Mouse (Mus musculus) CH12.LX (cell line): Measurements from ENCODE around the gene Sf3b1.

Experiments used
- CHD1 ChIP-seq: IDR thresholded peaks from 2 replicates; pipeline ENCODE4 v1.6.1; 2012; ENCODE audit warnings: low read depth, low read length, improper control_type of control experiment, inconsistent platforms
- CTCF ChIP-seq, 2 experiments: IDR thresholded peaks in 1 of 2; conservative IDR thresholded peaks in 1 of 2; 2 replicates each; pipeline ENCODE4 v1.5.1; 2011 to 2012; ENCODE audit warnings: low read depth in 2 of 2, low read length in 2 of 2, improper control_type of control experiment in 1 of 2, inconsistent platforms in 1 of 2, mild to moderate bottlenecking in 1 of 2, moderate library complexity in 1 of 2
- EP300 ChIP-seq: IDR thresholded peaks from 2 replicates; pipeline ENCODE4 v1.6.1; 2011; ENCODE audit warnings: low read length, improper control_type of control experiment
- HCFC1 ChIP-seq: IDR thresholded peaks from 2 replicates; pipeline ENCODE4 v1.6.1; 2012; ENCODE audit warnings: low read depth, mild to moderate bottlenecking, inconsistent platforms, low read length, improper control_type of control experiment
- JUND ChIP-seq: conservative IDR thresholded peaks from 2 replicates; pipeline ENCODE4 v1.6.1; 2011; ENCODE audit warnings: low read depth, low read length, improper control_type of control experiment
- MXI1 ChIP-seq: IDR thresholded peaks from 2 replicates; pipeline ENCODE4 v1.6.1; 2011; ENCODE audit warnings: mild to moderate bottlenecking, low read depth, low read length, improper control_type of control experiment
- POLR2A ChIP-seq: IDR thresholded peaks from 2 replicates; pipeline ENCODE4 v1.6.1; 2011; ENCODE audit warnings: low read depth, mild to moderate bottlenecking, improper control_type of control experiment, low read length
- SIN3A ChIP-seq: IDR thresholded peaks from 2 replicates; pipeline ENCODE4 v1.6.1; 2012; ENCODE audit warnings: low read length, improper control_type of control experiment, inconsistent platforms
- USF1 ChIP-seq: IDR thresholded peaks from 2 replicates; pipeline ENCODE4 v1.6.1; 2014; ENCODE audit warnings: low read depth, mild to moderate bottlenecking, inconsistent platforms, low read length, improper control_type of control experiment
- ZC3H11A ChIP-seq: IDR thresholded peaks from 2 replicates; pipeline ENCODE4 v1.6.1; 2012; ENCODE audit warnings: low read depth, mild to moderate bottlenecking, inconsistent platforms, low read length, improper control_type of control experiment
- ZMIZ1 ChIP-seq: IDR thresholded peaks from 2 replicates; pipeline ENCODE4 v1.6.1; 2012; ENCODE audit warnings: low read depth, mild to moderate bottlenecking, inconsistent platforms, low read length, improper control_type of control experiment

DNA sequence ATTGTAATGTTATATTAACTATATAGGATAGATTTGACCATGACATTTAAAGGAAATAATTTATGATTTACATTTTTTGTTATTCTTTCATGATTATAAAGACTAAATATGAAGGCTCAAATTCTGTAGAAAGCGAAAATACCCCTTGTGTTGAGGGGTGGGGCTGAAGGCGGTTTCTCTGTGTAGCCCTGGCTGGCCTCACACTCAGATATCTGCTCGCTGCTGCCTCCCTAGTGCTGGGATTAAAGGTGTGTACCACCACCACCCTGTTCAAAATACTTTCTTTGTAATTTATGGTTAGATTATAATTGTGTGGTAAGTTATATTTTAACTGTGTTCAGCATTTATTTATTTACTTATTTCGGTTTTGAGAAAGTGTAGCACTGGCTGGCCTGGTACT is 34.5 kb upstream of the Sf3b1 start:
- TF ChIP-seq EP300 = no peak
- no peak for TF ChIP-seq MXI1
- no peak for TF ChIP-seq POLR2A
- TF ChIP-seq ZC3H11A = no peak
- no peak for TF ChIP-seq CHD1
- TF ChIP-seq JUND = no peak
- no peak for TF ChIP-seq HCFC1
- no peak for TF ChIP-seq CTCF (conservative IDR thresholded peaks at IDR 0.05 in 1 of 2, IDR thresholded peaks at IDR 0.05 in 1 of 2; ENCODE audit: low read depth in 2 of 2, low read length in 2 of 2)
- TF ChIP-seq ZMIZ1 = no peak
- no peak for TF ChIP-seq USF1
- no peak for TF ChIP-seq SIN3A
